Mouse (Mus musculus) neural tube, embryonic 13.5 days (tissue): ENCODE measurements around the gene Irgm1. TPM values are rescaled to one million over a fixed set of nuclear protein-coding genes. Genes with fewer than 3 reads are reported as not detected.

ENCODE experiments used
- ATAC-seq: fragments of 200-750 bp; cut with Nextera tagmentation; 2 replicates; pipeline ENCODE4 v1.8.0; 2017; ENCODE audit warnings: low read depth, mild to moderate bottlenecking, moderate TSS enrichment, moderate library complexity
- H3K27ac ChIP-seq: fragments of 300-500 bp; sonication (generic); replicated peaks from 2 replicates; pipeline ENCODE4 v1.5.1; 2015; ENCODE audit warnings: moderate library complexity, mild to moderate bottlenecking, inconsistent platforms
- H3K27me3 ChIP-seq: fragments of 300-500 bp; sonication (generic); 2 replicates; pipeline ENCODE4 v1.6.1; 2015; ENCODE audit warnings: mild to moderate bottlenecking, inconsistent platforms
- H3K36me3 ChIP-seq: fragments of 300-500 bp; sonication (generic); 2 replicates; pipeline ENCODE4 v1.6.1; 2015; ENCODE audit warnings: mild to moderate bottlenecking, inconsistent platforms
- H3K4me1 ChIP-seq: fragments of 300-500 bp; sonication (generic); replicated peaks from 2 replicates; pipeline ENCODE4 v1.6.1; 2015; ENCODE audit warnings: inconsistent platforms
- H3K4me2 ChIP-seq: fragments of 300-500 bp; sonication (generic); 2 replicates; pipeline ENCODE4 v1.6.1; 2015; ENCODE audit warnings: inconsistent platforms, mild to moderate bottlenecking, moderate library complexity
- H3K4me3 ChIP-seq: fragments of 300-500 bp; sonication (generic); 2 replicates; pipeline ENCODE4 v1.5.1; 2015; ENCODE audit warnings: mild to moderate bottlenecking, inconsistent platforms
- H3K9ac ChIP-seq: fragments of 300-500 bp; sonication (generic); 2 replicates; pipeline ENCODE4 v1.6.1; 2015; ENCODE audit warnings: moderate library complexity, mild to moderate bottlenecking, inconsistent platforms
- H3K9me3 ChIP-seq: fragments of 300-500 bp; sonication (generic); 2 replicates; pipeline ENCODE4 v1.6.1; 2016; ENCODE audit warnings: inconsistent platforms
- polyA plus RNA-seq: library from polyadenylated mRNA; unstranded; fragments of >200 nt; fragmentation: Nextera tagmentation; extraction: Ambion mirVana; gene quantifications from 2 replicates; pipeline ENCODE4 v1.2.1, GENCODE M21; 2015

Gene Irgm1
- polyA plus RNA-seq, 1 experiment from 2014 or later: 3.2 TPM

- peaks cover 33% of the 10 kb centered on the region for H3K4me1 ChIP-seq
- H3K9ac ChIP-seq: 0 out of 2 replicates have a peak overlapping the region, but pooled peaks have one; percentile 50
- no peak overlapping the region; the same call in 1 of the 2 replicates for H3K4me2 ChIP-seq
- H3K4me3 ChIP-seq: no peak overlapping the region
- H3K36me3 ChIP-seq: peaks cover 54% of the 10 kb centered on the region
- H3K27ac ChIP-seq: no peak overlapping the region
- no peaks in the 10 kb centered on the region for H3K9me3 ChIP-seq
- H3K27me3 ChIP-seq: no peaks in the 10 kb centered on the region
- ATAC-seq: no peak
Measured at GRCm38 (mm10) chr11:48813782-48814181, 57.7 kb downstream of the Irgm1 start.

Other genes with a start within 250 kb of the Irgm1 start
- gene Rack1, start 71.4 kb downstream of the Irgm1 start, polyA plus RNA-seq: 411 and 432 TPM in 2 replicates
- 6.2 and 6.9 TPM in 2 replicates for gene Trim41, start 54.3 kb downstream of the Irgm1 start, polyA plus RNA-seq
- gene Trim7, start 45.5 kb downstream of the Irgm1 start, polyA plus RNA-seq: 1.2 TPM in 2 replicates
- 3.2 and 4.3 TPM in 2 replicates for gene Gm12184, start 45.0 kb downstream of the Irgm1 start, polyA plus RNA-seq
- 0.18 and 0.34 TPM in 2 replicates for gene Gm5431, start 30.5 kb upstream of the Irgm1 start, polyA plus RNA-seq
- 2.7 and 3.6 TPM in 2 replicates for gene Psme2b, start 74.5 kb upstream of the Irgm1 start, polyA plus RNA-seq
- gene Olfr56, start 107.2 kb upstream of the Irgm1 start, polyA plus RNA-seq: not detected in 2 replicates
- gene 9930111J21Rik1, start 107.7 kb upstream of the Irgm1 start, polyA plus RNA-seq: 0.62 and 0.70 TPM in 2 replicates
- not detected in 2 replicates for gene Gm12185, start 120.5 kb upstream of the Irgm1 start, polyA plus RNA-seq
- 0.11 TPM in 1 of 2 replicates, not detected in the other for gene Tgtp1, start 122.5 kb upstream of the Irgm1 start, polyA plus RNA-seq
- 0.28 and 0.32 TPM in 2 replicates for gene 9930111J21Rik2, start 179.6 kb upstream of the Irgm1 start, polyA plus RNA-seq
- gene Tgtp2, start 192.5 kb upstream of the Irgm1 start, polyA plus RNA-seq: 0.10 and 0.27 TPM in 2 replicates
- gene Ifi47, start 204.9 kb upstream of the Irgm1 start, polyA plus RNA-seq: 0.40 and 0.43 TPM in 2 replicates
- gene Olfr1396, start 243.2 kb upstream of the Irgm1 start, polyA plus RNA-seq: not detected in 2 replicates